21 mouse cellular contexts compared by ENCODE assay signal in genomic region chr3:142664723-142665122, GRCm38 (mm10).
"Had no signal": no experiment of that assay in that cellular context is flagged by ENCODE, and none has a peak within 500 bp of the region (broad histone marks: within the 10 kb centered on the region; RNA-seq: fewer than 3 reads in every experiment).

No protein-coding gene starts in this region.

- H3K27me3 ChIP-seq: limb, embryonic 12.5 days; liver, embryonic 12.5 days; megakaryocyte, embryonic 14.5 days; midbrain, embryonic 12.5 days; neural tube, embryonic 13.5 days; stomach, embryonic 15.5 days had no signal

- H3K4me1 ChIP-seq: limb, embryonic 12.5 days; liver, embryonic 12.5 days; megakaryocyte, embryonic 14.5 days; midbrain, embryonic 12.5 days; neural tube, embryonic 13.5 days; stomach, embryonic 15.5 days had no signal

- H3K9ac ChIP-seq: limb, embryonic 12.5 days; liver, embryonic 12.5 days; lung, embryonic 14.5 days; midbrain, embryonic 12.5 days; neural tube, embryonic 13.5 days; stomach, embryonic 15.5 days had no signal

- H3K27ac ChIP-seq: kidney, postnatal 0 days; left cerebral cortex, adult 2 months; limb, embryonic 12.5 days; liver, embryonic 12.5 days; midbrain, embryonic 12.5 days; neural tube, embryonic 13.5 days; stomach, embryonic 15.5 days had no signal

- H3K9me3 ChIP-seq: midbrain, embryonic 12.5 days; neural tube, embryonic 13.5 days; stomach, embryonic 15.5 days had no signal

- H3K4me3 ChIP-seq: left cerebral cortex, adult 2 months; limb, embryonic 12.5 days; liver, embryonic 12.5 days; megakaryocyte, embryonic 14.5 days; midbrain, embryonic 12.5 days; myocyte; neural tube, embryonic 13.5 days; stomach, embryonic 15.5 days had no signal

- H3K4me2 ChIP-seq: limb, embryonic 12.5 days; liver, embryonic 12.5 days; lung, embryonic 14.5 days; midbrain, embryonic 12.5 days; neural tube, embryonic 13.5 days; stomach, embryonic 15.5 days had no signal

- ATAC-seq: intestine, postnatal 0 days; liver, embryonic 12.5 days had no signal

- DNase-seq: kidney, adult 2 months; kidney, postnatal 36 days; layer of hippocampus, postnatal 36 days; liver; lung, embryonic 14.5 days; lung, postnatal 14 days; retina, postnatal 1 day; right cerebral cortex, postnatal 25 days; spleen, adult 18-20 months; thymus, adult 18-20 months; thymus, postnatal 36 days had no signal

- H3K36me3 ChIP-seq: limb, embryonic 12.5 days; liver, embryonic 12.5 days; midbrain, embryonic 12.5 days; neural tube, embryonic 13.5 days; stomach, embryonic 15.5 days had no signal
